Mouse (Mus musculus): ENCODE measurements at regions not wholly inside any gene's neighbourhood (a gene's known extent, or its start where the extent isn't known, plus 50 kb on each side); places are given as distances from the start of the nearest gene placed in this dataset.

GRCm38 (mm10) chr13:28898900-28899299 lies 54.6 kb downstream of the Sox4 start:
- DNase-seq = no peak

DNA sequence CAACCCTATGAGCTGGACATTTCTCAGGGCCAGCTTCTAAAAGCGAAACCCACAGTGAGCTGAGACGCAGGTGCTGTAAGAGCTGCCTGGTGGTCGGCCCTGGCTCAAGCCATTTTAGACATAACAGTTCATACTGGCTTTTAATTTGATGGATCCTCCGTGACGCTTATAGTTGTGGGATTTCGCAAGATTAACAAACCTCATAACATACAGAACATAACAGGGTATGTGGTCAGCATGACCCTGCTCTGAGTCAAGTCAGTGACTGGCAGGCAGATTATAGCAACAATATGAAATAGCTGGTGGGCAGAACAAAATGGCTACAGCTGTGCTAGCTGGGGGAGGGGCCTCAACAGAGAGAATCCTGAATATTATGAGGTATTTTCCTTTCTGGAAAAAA lies 60.6 kb downstream of the Sox4 start:
- DNase-seq = no peak

GRCm38 (mm10) chr13:28887098-28887497 lies 66.4 kb downstream of the Sox4 start:
- no peak for DNase-seq

- no peak for DNase-seq
Measured at GRCm38 (mm10) chr13:28886691-28887090, 66.8 kb downstream of the Sox4 start.

- DNase-seq = no peak
Measured at GRCm38 (mm10) chr13:28885083-28886037, 68.2 kb downstream of the Sox4 start.

DNA sequence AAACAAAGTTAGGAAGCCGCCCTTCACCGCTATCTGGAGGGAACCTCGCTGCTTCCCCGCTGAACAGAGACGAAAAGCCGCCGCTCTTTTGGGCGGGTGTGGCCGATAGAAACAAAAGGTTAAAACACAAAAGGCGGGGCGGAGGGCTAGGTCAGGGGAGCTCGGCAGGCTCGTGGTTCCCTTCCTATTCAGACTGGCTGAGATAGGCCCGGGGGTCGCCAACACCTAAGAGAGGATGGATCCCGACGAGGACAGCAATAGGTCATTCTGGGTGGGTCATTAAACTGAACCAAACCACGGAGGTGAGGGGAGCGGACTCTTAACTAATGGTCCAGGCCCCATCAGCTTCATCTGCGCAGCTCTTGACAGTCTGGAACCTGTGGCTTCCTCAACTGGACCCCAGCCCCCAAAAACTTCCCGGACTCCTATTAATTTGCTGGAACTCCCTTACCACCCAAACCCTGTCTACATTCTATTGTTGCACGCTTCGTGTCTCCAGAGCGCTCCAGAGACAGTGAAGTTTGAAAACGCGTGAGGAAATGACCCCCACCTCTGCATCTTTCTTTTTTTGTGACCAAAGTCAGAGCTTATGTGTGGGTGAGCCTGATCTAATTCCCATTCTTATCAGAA lies 69.2 kb downstream of the Sox4 start:
- DNase-seq = no peak

- no peak for DNase-seq
Measured at GRCm38 (mm10) chr13:28883398-28883797, 70.1 kb downstream of the Sox4 start.

DNA sequence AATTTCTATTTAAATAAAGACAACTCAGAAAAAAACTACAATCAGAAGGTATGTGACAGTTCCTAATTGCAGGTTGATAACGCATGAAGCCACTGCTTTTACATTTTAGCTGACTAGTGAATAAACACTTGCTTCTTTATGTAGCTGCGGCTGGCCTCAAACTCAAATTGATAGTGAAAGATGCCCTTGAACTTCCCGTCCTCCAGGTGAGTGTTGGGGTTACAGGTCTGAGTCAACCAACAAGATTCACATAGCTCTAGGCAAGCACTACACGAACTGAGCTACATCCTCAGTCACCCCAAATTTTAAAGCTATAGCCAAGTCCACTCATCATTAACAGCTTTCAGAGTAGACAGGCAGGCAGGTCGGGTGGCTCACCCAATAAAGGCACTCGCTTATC lies 72.6 kb downstream of the Sox4 start:
- no peak for DNase-seq

GRCm38 (mm10) chr13:28878692-28879091 lies 74.8 kb downstream of the Sox4 start:
- DNase-seq = no peak

GRCm38 (mm10) chr13:28876771-28877170 lies 76.7 kb downstream of the Sox4 start:
- no peak for DNase-seq

GRCm38 (mm10) chr13:28870681-28871080 lies 82.8 kb downstream of the Sox4 start:
- DNase-seq = no peak

DNA sequence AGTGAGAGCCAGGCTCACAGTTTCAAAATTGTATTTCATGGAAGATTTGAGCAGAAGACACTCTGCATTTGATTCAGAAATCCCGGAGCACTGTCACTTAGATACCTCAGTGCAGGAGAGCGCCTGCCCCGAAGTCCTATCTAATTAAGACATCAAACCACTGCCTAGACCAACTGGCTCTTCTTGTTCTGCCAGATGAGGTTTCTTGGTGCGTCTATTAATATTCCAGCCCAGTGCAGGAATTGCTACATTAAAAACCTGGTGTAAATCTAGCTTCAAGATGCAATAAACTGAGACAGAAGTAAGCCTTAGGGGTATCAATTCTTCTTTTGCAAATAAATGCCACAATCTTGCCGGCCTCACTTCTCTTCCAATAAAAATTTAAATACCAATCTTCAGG lies 86.3 kb downstream of the Sox4 start:
- DNase-seq = no peak

DNA sequence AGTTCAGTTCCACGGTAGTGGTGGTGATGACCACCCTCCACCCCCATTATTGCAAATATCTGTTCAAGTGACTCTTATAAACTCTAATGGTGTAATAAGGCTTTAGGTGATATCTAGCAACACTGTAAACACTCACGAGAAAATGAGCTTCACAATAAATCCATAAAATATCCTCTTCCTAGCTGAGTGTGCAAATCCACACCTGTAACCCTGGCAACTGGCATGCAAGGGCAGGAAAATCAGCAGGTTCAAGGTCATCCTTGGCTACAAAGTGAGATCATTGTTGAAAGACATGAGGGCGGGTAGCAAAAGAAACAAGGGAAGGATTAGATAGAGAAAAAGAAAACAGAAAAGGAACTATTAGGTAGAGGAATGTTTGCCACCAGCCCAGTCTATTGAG lies 86.8 kb downstream of the Sox4 start:
- DNase-seq = no peak

DNA sequence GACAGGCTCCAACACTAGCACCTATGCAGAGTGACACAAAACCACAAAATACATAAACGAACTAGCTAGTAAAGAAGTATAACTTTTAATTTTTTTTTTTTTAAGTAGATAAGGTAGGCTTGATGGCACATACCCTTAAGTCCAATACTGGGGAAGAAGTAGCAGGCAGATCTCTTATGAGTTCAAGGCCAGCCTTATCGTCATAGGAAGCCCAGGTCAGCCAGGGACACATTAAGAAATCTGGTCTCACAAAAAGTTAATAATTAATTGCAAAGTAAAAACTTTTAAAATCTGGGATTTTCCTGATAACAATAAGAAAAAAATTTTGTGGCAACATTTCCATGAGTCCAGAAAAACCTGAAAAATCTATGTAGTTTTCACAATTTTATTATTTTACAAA lies 92.9 kb downstream of the Sox4 start:
- DNase-seq = no peak

GRCm38 (mm10) chr13:28859829-28860427 lies 93.6 kb downstream of the Sox4 start:
- no peak for DNase-seq

GRCm38 (mm10) chr13:28858001-28858400 lies 95.5 kb downstream of the Sox4 start:
- no peak for DNase-seq

DNA sequence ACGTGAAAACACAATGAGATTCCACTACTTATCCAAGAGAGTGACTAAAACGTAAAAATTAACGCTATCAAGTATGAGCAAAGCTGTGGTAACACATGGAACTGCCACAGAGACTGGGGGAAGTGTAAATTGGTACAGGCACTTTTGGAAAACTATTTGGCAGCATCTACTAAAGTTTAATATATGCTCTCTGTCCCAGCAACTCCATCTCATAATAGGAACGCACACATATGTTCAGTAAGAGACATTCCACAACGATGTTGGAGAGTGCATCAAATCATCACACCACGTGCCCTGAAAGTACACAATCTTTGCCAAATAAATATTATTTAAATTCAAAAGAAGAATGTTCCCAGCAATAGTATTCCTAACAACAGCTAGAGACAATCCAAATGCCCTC lies 96.3 kb downstream of the Sox4 start:
- DNase-seq = no peak

DNA sequence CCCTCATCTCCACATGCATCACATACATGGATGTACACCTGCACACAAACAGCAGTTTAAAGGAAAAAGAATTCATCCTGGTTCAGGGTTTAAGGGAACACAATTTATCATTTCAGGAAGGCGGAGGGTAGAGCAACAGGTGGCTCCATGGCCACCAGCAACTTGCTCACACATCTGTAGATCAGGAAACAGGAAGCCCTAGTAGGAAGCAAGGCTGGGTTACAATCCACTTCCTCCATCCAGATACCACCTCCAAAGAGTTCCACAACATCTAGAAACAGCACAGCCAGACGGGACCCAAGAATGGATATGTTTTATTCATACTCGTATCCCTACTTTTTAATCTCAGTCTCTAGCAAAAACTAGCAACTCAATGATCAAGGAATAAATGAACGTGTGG lies 97.0 kb downstream of the Sox4 start:
- no peak for DNase-seq

GRCm38 (mm10) chr13:28854247-28854646 lies 99.3 kb downstream of the Sox4 start:
- no peak for DNase-seq

- no peak for DNase-seq
Measured at GRCm38 (mm10) chr13:28848305-28848704, 105.2 kb downstream of the Sox4 start.

GRCm38 (mm10) chr13:28847478-28847877 lies 106.0 kb downstream of the Sox4 start:
- no peak for DNase-seq

DNA sequence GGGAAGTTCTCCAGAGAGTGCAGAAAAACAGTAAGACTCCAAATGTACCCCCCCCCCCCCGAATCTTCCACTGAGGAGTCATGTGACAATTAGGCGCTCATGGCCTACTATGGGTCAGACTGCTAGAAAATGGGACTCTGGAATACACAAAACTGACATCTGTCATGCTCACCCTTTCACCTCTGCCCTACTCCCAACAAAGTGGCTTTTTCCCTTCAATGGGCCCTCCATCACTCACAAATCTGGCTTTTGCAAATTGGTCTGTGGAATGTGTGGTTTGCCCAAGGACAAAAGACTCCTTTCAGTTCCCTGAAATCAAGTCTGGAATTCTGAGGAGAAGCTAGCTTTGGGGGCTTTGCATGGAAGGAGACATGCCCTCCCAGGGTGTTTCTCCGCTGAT lies 109.0 kb downstream of the Sox4 start:
- no peak for DNase-seq

GRCm38 (mm10) chr13:28842811-28843210 lies 110.7 kb downstream of the Sox4 start:
- no peak for DNase-seq

Measured in gastrocnemius, postnatal 25 days (tissue).